Mouse (Mus musculus) layer of hippocampus, adult 11-12 months (tissue): Measurements from ENCODE around the gene Trim46.
A peak's percentile ranks its signal among the peaks of the same experiment; 100 is the strongest.

Experiments
- DNase-seq: peaks from one replicate; pipeline ENCODE4 v3.0.0; 2022; ENCODE audit warnings: low spot score

Gene Trim46

GRCm38 (mm10) chr3:89246261-89247100, at the start of gene Trim46:
Gene Trim46, minus strand, starts transcription at chr3:89246309.
- peak; percentile 90 for DNase-seq

GRCm38 (mm10) chr3:89295685-89296230, 49.6 kb upstream of the Trim46 start:
- no peak for DNase-seq

GRCm38 (mm10) chr3:89294195-89294594, 48.1 kb upstream of the Trim46 start:
- no peak for DNase-seq

- no peak for DNase-seq
Measured at GRCm38 (mm10) chr3:89293247-89293918, 47.3 kb upstream of the Trim46 start.

GRCm38 (mm10) chr3:89292303-89292702, 46.2 kb upstream of the Trim46 start:
- no peak for DNase-seq

GRCm38 (mm10) chr3:89291874-89292273, 45.8 kb upstream of the Trim46 start:
- no peak for DNase-seq

- no peak for DNase-seq
Measured at GRCm38 (mm10) chr3:89288503-89288928, 42.4 kb upstream of the Trim46 start.

- no peak for DNase-seq
Measured at GRCm38 (mm10) chr3:89287286-89287685, 41.2 kb upstream of the Trim46 start.

GRCm38 (mm10) chr3:89285526-89285925, 39.4 kb upstream of the Trim46 start:
- no peak for DNase-seq

- DNase-seq = no peak
Measured at GRCm38 (mm10) chr3:89284261-89284660, 38.2 kb upstream of the Trim46 start.

GRCm38 (mm10) chr3:89282291-89282643, 36.2 kb upstream of the Trim46 start:
- DNase-seq = no peak

- DNase-seq = peak; percentile 81
Measured at GRCm38 (mm10) chr3:89281579-89282290, 35.6 kb upstream of the Trim46 start.

- peak; percentile 59 for DNase-seq
Measured at GRCm38 (mm10) chr3:89280606-89281511, 34.8 kb upstream of the Trim46 start, which contains the start of gene Efna1. Gene Efna1, minus strand, starts transcription at chr3:89281142.

- peak; percentile 76 for DNase-seq
Measured at GRCm38 (mm10) chr3:89280050-89280605, 34.0 kb upstream of the Trim46 start.

GRCm38 (mm10) chr3:89279153-89279890, 33.2 kb upstream of the Trim46 start:
- peak; percentile 85 for DNase-seq

GRCm38 (mm10) chr3:89278643-89279042, 32.5 kb upstream of the Trim46 start:
- no peak for DNase-seq

GRCm38 (mm10) chr3:89278107-89278506, 32.0 kb upstream of the Trim46 start:
- DNase-seq = no peak

GRCm38 (mm10) chr3:89277281-89278021, 31.3 kb upstream of the Trim46 start:
- DNase-seq = peak; percentile 37

GRCm38 (mm10) chr3:89276061-89276460, 30.0 kb upstream of the Trim46 start:
- DNase-seq = no peak
